Mouse (Mus musculus) megakaryocyte, embryonic 14.5 days (primary cell): ENCODE measurements at regions not wholly inside any gene's neighbourhood (a gene's known extent, or its start where the extent isn't known, plus 50 kb on each side); places are given as distances from the start of the nearest gene placed in this dataset.

Experiments used
- FLI1 ChIP-seq: IDR thresholded peaks from 2 replicates; pipeline ENCODE4 v1.6.1; 2012; ENCODE audit warnings: low read length, inconsistent platforms, mixed read lengths
- GATA1 ChIP-seq: IDR thresholded peaks from 3 replicates; pipeline ENCODE4 v1.6.1; 2012; ENCODE audit warnings: mixed read lengths, low read length, inconsistent platforms, borderline replicate concordance

- TF ChIP-seq GATA1 (no peak), FLI1 (no peak)
Observed at GRCm38 (mm10) chr10:46012599-46012998, 435.0 kb downstream of the Hace1 start.
